In the genomic region with DNA sequence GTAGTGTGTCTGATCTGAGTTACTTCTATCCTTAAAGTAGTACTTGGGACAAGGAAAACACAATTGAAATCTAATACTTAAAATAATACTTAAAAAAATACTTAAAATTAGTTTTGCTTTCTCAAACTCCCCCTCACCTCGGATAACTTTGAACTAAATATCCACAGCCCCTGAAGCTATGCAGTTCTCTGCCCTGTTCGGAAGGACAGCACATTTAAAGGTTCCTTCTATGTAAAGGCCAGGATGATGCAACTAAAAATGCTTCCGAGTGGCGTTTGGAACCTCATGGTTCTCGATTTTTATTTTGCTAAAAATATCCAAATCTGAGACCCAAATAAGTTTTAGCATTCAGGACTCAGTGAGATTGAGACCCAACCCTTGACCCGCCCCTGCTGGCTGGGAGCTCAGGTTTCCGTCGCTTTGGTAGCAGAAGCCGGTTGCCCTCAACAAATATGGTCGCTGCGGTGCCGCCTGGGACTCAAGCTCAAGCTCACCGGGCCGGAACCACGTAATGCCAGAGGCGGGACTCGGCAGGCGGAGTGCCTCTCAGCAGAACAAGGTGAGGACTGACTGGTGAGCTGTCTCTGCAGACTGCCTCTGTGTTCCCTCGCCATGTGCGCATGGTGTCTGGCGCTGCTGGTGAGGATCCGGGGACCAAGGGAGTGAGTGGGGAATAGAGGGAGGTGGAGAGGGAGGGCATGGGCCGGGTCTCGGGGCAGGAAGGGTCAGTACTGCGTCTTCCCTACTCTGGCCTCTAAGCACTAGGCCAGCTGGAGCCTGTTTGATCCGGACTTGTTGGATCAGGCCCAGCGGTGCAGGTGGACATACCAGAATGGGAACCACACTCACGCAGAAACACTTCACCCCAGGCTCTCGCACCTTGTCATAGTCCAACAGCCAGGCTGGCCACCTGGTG, we compare ENCODE assay signal across 8 mouse cellular contexts. TPM values are rescaled to one million over a fixed set of nuclear protein-coding genes. Genes with fewer than 3 reads are reported as not detected.
DNase-seq lines count a peak whose midpoint lies in the region; ATAC-seq lines count a peak whose summit lies in the region.

A gene (plus strand): TSS at position 429 of the 916 bp plus-strand sequence.

- DNase-seq in adrenal gland, adult (ENCODE audit: inconsistent age in 2 of 2, low spot score in 1 of 2): peak; percentile 97 to 99
- peak; percentile 95 for DNase-seq in embryo, embryonic 10.5 days (ENCODE audit: low spot score)
- peak; percentile 92 for DNase-seq in gastrocnemius, postnatal 14 days
- DNase-seq in left cerebral cortex, postnatal 10 days (ENCODE audit: extremely low spot score in 1 of 2, low spot score in 2 of 2): peak; percentile 94 to 96
- peak; percentile 94 for DNase-seq in right cerebral cortex, postnatal 25 days
- peak; percentile 89 to 95 for DNase-seq in urinary bladder, postnatal 4 days (ENCODE audit: low spot score in 2 of 2)

- intact Hi-C loops in gastrocnemius, postnatal 14 days (cut with DNase I; ENCODE audit: low total_unique reads): no loop called here
- intact Hi-C loops in left cerebral cortex, postnatal 10 days (cut with DNase I): loop anchor here (10.0 kb wide), 1 partner anchor 315 kb away; no protein-coding TSS in a partner anchor

- ATAC-seq in inflammation-experienced regulatory T-cells, adult 6 months: peak; percentile 99
- peak; percentile 100 for ATAC-seq in megakaryocyte-erythroid progenitor cell, adult 5-6 weeks (replicated peaks; ENCODE audit: low FRiP score, low TSS enrichment, poor library complexity, severe bottlenecking)

RNA-seq across cellular contexts. Expression of the gene that starts here (rescaled TPM):
- total RNA-seq in gastrocnemius, postnatal 14 days (2021): 1 to 10 TPM; 9.5 to 10.0 TPM
- 10 to 100 TPM; 16.4 to 25.4 (median 24.1) TPM for polyA plus RNA-seq in inflammation-experienced regulatory T-cells, adult 6 months (2017; shearing (Covaris generic))
- total RNA-seq in left cerebral cortex, postnatal 10 days (2021): 10 to 100 TPM; 20.2 to 21.1 TPM
- 4.9 and 11.4 TPM in 2 replicates for total RNA-seq in megakaryocyte-erythroid progenitor cell, adult 5-6 weeks (2014; fragmentation: Nextera tagmentation)
- 13.3 and 33.3 TPM in 2 replicates for total RNA-seq in megakaryocyte-erythroid progenitor cell, adult 5-6 weeks (2017)

Comparison
In these comparisons a context has a peak if more than half of its experiments do, and no peak if none do; other contexts are left out.
1. Peak in every context shown above with its lines: DNase-seq and ATAC-seq.